Mouse (Mus musculus) spleen, adult 2 months (tissue): Measurements from ENCODE around the gene Rest.

Experiments
- CTCF ChIP-seq: fragments of 200-500 bp; IDR thresholded peaks from 2 replicates; pipeline ENCODE4 v1.5.1; 2011; ENCODE audit warnings: mild to moderate bottlenecking, inconsistent platforms; ENCODE audit not compliant: insufficient read depth, insufficient read length, insufficient replicate concordance; ENCODE audit errors: extremely low read depth
- POLR2A ChIP-seq: fragments of 200-500 bp; IDR thresholded peaks from 2 replicates; pipeline ENCODE4 v1.6.1; 2011; ENCODE audit warnings: low read depth, low read length, inconsistent platforms

- TF ChIP-seq POLR2A = no peak
- TF ChIP-seq CTCF = no peak
These were observed 36.3 kb upstream of the Rest start for GRCm38 (mm10) chr5:77228986-77229385.
